Mouse (Mus musculus) right cerebral cortex, postnatal 25 days (tissue): ENCODE measurements around the gene Wdr46.
"Not testable (repeated sequence)": the region's sequence is repeated elsewhere in the genome, so short reads cannot be mapped to it uniquely, and the experiment has no call there.

Experiments
- DNase-seq: peaks from one replicate; pipeline ENCODE4 v3.0.0; 2022

Wdr46 gene

GRCm38 (mm10) chr17:33940206-33940805 lies at the start of gene Wdr46, which contains the start of gene Pfdn6:
Wdr46 (plus strand) TSS chr17:33940660.
Pfdn6 (minus strand) TSS chr17:33940343.
- peak; percentile 85 for DNase-seq

GRCm38 (mm10) chr17:33891357-33891756 lies 49.1 kb upstream of the Wdr46 start:
- no peak for DNase-seq

- DNase-seq: not testable (repeated sequence)
Observed at GRCm38 (mm10) chr17:33891892-33892291, 48.6 kb upstream of the Wdr46 start.

GRCm38 (mm10) chr17:33892429-33892828 lies 48.0 kb upstream of the Wdr46 start:
- DNase-seq: no peak

- DNase-seq: not testable (repeated sequence)
Observed at GRCm38 (mm10) chr17:33893011-33893410, 47.4 kb upstream of the Wdr46 start.

GRCm38 (mm10) chr17:33897114-33897794 lies 43.2 kb upstream of the Wdr46 start:
- no peak for DNase-seq

GRCm38 (mm10) chr17:33898193-33898592 lies 42.3 kb upstream of the Wdr46 start:
- DNase-seq: not testable (repeated sequence)

- no peak for DNase-seq
Observed at GRCm38 (mm10) chr17:33899642-33900041, 40.8 kb upstream of the Wdr46 start.

GRCm38 (mm10) chr17:33900281-33900988 lies 40.0 kb upstream of the Wdr46 start:
- no peak for DNase-seq

- DNase-seq: no peak
Observed at GRCm38 (mm10) chr17:33900989-33901314, 39.5 kb upstream of the Wdr46 start.

- no peak for DNase-seq
Observed at GRCm38 (mm10) chr17:33901653-33902052, 38.8 kb upstream of the Wdr46 start.

GRCm38 (mm10) chr17:33902079-33902478 lies 38.4 kb upstream of the Wdr46 start:
- no peak for DNase-seq

- DNase-seq: no peak
Observed at GRCm38 (mm10) chr17:33902491-33902890, 38.0 kb upstream of the Wdr46 start.

- not testable (repeated sequence) for DNase-seq
Observed at GRCm38 (mm10) chr17:33903911-33904651, 36.4 kb upstream of the Wdr46 start.

GRCm38 (mm10) chr17:33904835-33905234 lies 35.6 kb upstream of the Wdr46 start, which contains the start of gene Platr17:
Platr17 (plus strand) TSS chr17:33905135.
- not testable (repeated sequence) for DNase-seq

- DNase-seq: peak; percentile 68
Observed at GRCm38 (mm10) chr17:33908331-33909076, 32.0 kb upstream of the Wdr46 start.

- peak; percentile 99 for DNase-seq
Observed at GRCm38 (mm10) chr17:33909077-33909868, 31.2 kb upstream of the Wdr46 start, which contains the start of gene Daxx. Daxx (plus strand) TSS chr17:33909414.

GRCm38 (mm10) chr17:33909869-33910250 lies 30.6 kb upstream of the Wdr46 start:
- DNase-seq: no peak

GRCm38 (mm10) chr17:33910346-33911051 lies 30.0 kb upstream of the Wdr46 start:
- DNase-seq: no peak

GRCm38 (mm10) chr17:33911052-33911812 lies 29.2 kb upstream of the Wdr46 start:
- no peak for DNase-seq
